Mouse (Mus musculus) forebrain, embryonic 16.5 days (tissue): Measurements from ENCODE around the gene Dyx1c1. TPM values are rescaled to one million over a fixed set of nuclear protein-coding genes. Genes with fewer than 3 reads are reported as not detected.

Source experiments
- ATAC-seq: fragments of 200-750 bp; cut with Nextera tagmentation; 2 replicates; pipeline ENCODE4 v1.8.0; 2017; ENCODE audit warnings: mild to moderate bottlenecking, moderate library complexity
- H3K27ac ChIP-seq: fragments of 300-500 bp; sonication (generic); 2 replicates; pipeline ENCODE4 v1.5.1; 2014; ENCODE audit warnings: low read length, control low read depth
- H3K27me3 ChIP-seq: fragments of 300-500 bp; sonication (generic); replicated peaks from 2 replicates; pipeline ENCODE4 v1.6.1; 2014; ENCODE audit warnings: low read length; ENCODE audit not compliant: control insufficient read depth, insufficient read depth
- H3K36me3 ChIP-seq: fragments of 300-500 bp; sonication (generic); 2 replicates; pipeline ENCODE4 v1.6.1; 2014; ENCODE audit not compliant: control insufficient read depth, insufficient read depth
- H3K4me1 ChIP-seq: fragments of 300-500 bp; sonication (generic); replicated peaks from 2 replicates; pipeline ENCODE4 v1.6.1; 2014; ENCODE audit warnings: low read length; ENCODE audit not compliant: control insufficient read depth, insufficient read depth
- H3K4me2 ChIP-seq: fragments of 300-500 bp; sonication (generic); 2 replicates; pipeline ENCODE4 v1.6.1; 2014; ENCODE audit warnings: mild to moderate bottlenecking, low read length, control low read depth
- H3K4me3 ChIP-seq: fragments of 300-500 bp; sonication (generic); replicated peaks from 2 replicates; pipeline ENCODE4 v1.5.1; 2014; ENCODE audit warnings: mild to moderate bottlenecking, low read length, control low read depth
- H3K9ac ChIP-seq: fragments of 300-500 bp; sonication (generic); replicated peaks from 2 replicates; pipeline ENCODE4 v1.6.1; 2014; ENCODE audit warnings: low read depth, low read length, control low read depth
- H3K9me3 ChIP-seq: fragments of 300-500 bp; sonication (generic); 2 replicates; pipeline ENCODE4 v1.6.1; 2016; ENCODE audit warnings: low read length; ENCODE audit not compliant: control insufficient read depth
- WGBS: fragments of 180-500 bp; shearing (Covaris S2); extraction: QIAGEN DNeasy Blood & Tissue Kit; methylation state at CpG from one replicate; pipeline ENCODE4 v1.1.7; 2014; 5-methylcytosine and 5-hydroxymethylcytosine counted together
- polyA plus RNA-seq: library from polyadenylated mRNA; unstranded; fragments of >200 nt; fragmentation: Nextera tagmentation; extraction: Ambion mirVana; gene quantifications from 2 replicates; pipeline ENCODE4 v1.2.1, GENCODE M21; 2015

Gene Dyx1c1
- polyA plus RNA-seq, 1 experiment from 2014 or later, result 1.8 TPM

DNA sequence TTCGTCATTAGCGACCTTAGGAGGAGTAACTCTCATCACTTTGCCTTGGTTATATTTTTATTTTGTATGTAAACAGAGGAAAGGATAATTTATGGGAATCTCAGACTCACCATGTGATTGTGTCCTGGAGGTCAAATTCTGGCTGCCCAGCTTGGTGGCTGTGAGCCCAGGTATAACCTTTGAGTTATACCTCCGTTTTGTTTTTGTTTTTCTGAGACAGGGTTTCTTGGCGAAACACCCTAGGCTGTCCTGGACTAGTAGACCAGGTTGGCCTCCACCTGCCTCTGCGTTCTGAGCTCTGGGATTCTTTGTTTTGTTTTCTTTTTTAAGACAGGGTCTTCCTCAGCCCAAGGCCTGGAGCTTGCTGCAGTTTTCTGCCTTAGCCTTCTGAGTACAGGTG is 30.1 kb downstream of the Dyx1c1 start:
- peaks cover 17% of the 10 kb centered on the region for H3K4me1 ChIP-seq
- no peaks in the 10 kb centered on the region for H3K9me3 ChIP-seq
- H3K9ac ChIP-seq, result no peak overlapping the region
- no peak overlapping the region for H3K4me3 ChIP-seq
- 89% methylated on average over 5 of the region's 5 CpGs for WGBS
- H3K27me3 ChIP-seq, result no peaks in the 10 kb centered on the region
- no peak for ATAC-seq
- no peak overlapping the region for H3K4me2 ChIP-seq
- no peak overlapping the region for H3K27ac ChIP-seq
- no peaks in the 10 kb centered on the region for H3K36me3 ChIP-seq

DNA sequence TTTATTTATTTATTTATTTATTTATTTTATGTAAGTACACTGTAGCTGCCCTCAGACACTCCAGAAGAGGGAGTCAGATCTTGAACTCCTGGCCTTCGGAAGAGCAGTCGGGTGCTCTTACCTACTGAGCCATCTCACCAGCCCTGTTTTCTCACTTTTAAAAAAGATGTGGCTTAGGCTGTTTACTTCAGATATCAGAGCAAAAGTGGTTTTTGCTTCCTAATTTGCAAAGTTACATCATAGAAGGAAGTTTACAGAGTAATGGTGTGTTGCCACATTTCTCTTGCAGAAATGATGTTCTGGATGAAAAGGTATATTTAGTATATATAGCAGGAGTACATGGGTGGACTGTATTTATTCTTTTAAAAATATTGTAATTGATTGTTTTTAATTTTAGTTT is 32.8 kb downstream of the Dyx1c1 start:
- ATAC-seq, result no peak

DNA sequence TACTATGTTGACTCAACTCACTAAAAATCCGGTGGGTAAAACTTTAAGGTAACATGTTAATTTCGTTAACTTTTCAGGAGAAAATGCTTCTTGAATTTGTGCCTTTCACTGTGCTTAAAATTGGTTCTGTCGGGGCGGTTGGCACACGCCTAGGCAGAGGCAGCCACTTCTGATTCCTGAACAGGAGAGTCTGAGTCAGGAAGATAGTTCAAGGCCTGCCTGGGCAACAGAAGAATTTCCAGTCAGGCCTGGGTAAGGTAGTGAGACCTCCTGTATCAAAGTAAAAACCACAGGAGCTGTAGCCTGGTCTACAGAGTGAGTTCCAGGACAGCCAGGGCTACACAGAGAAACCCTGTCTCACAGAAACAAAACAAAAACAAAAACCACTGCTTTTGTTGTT is 34.0 kb downstream of the Dyx1c1 start:
- no peak for ATAC-seq

More for the DNA sequence above, 32.8 kb downstream of the Dyx1c1 start:
- Histone ChIP-seq H3K4me2 (no peak overlapping the region), H3K9ac (no peak overlapping the region), H3K4me1 (peaks cover 5% of the 10 kb centered on the region), H3K36me3 (no peaks in the 10 kb centered on the region), H3K9me3 (no peaks in the 10 kb centered on the region), H3K4me3 (no peak overlapping the region), H3K27me3 (no peaks in the 10 kb centered on the region), H3K27ac (no peak overlapping the region)
- 89% methylated on average over 2 of the region's 2 CpGs for WGBS

DNA sequence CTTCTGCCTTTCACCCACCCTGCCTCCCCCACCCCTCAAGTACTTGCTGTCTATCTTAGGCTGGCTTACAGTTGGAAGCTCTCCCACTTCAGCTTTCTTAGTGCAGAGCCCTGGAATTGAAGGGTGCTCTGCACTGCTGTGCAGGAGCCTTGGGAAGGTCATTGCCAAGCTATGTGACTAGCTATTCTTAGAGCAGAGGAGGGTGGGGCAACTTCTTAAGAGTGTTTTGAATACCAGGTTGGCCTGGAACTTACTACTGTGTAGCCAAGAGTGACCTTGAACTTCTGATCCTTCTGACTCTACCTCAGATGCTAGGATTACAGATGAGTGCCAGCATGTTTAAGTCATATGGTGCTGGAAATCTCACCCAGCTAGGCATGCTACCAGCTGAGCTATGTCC is 37.6 kb downstream of the Dyx1c1 start:
- no peak overlapping the region for H3K4me2 ChIP-seq
- H3K9ac ChIP-seq, result no peak overlapping the region
- H3K27me3 ChIP-seq, result no peaks in the 10 kb centered on the region
- H3K9me3 ChIP-seq, result no peaks in the 10 kb centered on the region
- no peak for ATAC-seq
- no peaks in the 10 kb centered on the region for H3K36me3 ChIP-seq
- H3K4me1 ChIP-seq, result no peaks in the 10 kb centered on the region
- H3K27ac ChIP-seq, result no peak overlapping the region
- H3K4me3 ChIP-seq, result no peak overlapping the region

More for the DNA sequence above, 34.0 kb downstream of the Dyx1c1 start:
- H3K9ac ChIP-seq, result no peak overlapping the region
- H3K4me1 ChIP-seq, result peaks cover 2% of the 10 kb centered on the region
- no peak overlapping the region for H3K4me2 ChIP-seq
- no peaks in the 10 kb centered on the region for H3K27me3 ChIP-seq
- H3K36me3 ChIP-seq, result no peaks in the 10 kb centered on the region
- H3K9me3 ChIP-seq, result no peaks in the 10 kb centered on the region
- no peak overlapping the region for H3K4me3 ChIP-seq
- 89% methylated on average over 5 of the region's 5 CpGs for whole genome bisulfite sequencing
- no peak overlapping the region for H3K27ac ChIP-seq

DNA sequence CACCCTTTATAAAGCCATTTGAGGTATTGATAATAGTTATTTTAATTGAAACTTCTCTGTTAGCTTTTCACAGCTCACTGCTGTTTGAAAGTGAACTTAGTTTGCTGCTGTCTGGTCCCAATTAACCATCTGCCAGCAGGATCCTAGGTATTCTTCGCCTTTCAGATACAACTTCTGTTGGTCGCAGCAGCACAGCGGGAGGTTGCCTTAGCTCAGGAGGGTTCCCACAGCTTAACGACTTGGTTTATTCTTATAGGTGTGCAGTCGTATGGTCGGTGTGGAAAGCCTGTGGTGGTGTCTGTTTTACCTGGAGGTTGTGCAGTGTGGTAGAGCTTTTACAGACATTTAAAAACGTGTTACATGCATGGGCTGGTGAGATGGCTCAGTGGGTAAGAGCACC is 38.2 kb downstream of the Dyx1c1 start:
- H3K4me3 ChIP-seq, result no peak overlapping the region

DNA sequence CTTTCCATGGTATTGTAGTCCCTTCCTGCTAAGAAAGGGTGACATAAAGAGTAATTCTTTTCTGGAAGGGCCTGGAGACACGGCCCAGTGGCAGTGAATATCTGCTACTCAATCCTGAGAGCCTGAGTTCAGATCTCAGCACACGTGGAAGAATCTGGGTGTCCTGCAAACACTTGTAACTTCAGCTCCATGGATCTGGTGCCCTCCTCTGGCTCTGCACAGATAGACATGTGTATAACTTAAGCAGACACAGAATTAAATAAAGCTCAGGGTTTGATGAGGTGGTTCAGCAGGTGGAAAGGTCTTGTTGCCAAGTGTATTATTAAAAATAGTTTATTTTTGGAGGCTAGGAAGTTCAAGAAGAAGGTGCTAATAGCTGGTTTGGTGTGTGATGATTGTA is 41.9 kb downstream of the Dyx1c1 start:
- no peaks in the 10 kb centered on the region for H3K27me3 ChIP-seq
- no peaks in the 10 kb centered on the region for H3K4me1 ChIP-seq
- no peak overlapping the region for H3K9ac ChIP-seq
- H3K36me3 ChIP-seq, result peaks cover 2% of the 10 kb centered on the region; the same call in 1 of the 2 replicates
- H3K4me3 ChIP-seq, result no peak overlapping the region
- WGBS, result 68% methylated on average over 2 of the region's 2 CpGs
- ATAC-seq, result no peak
- no peak overlapping the region for H3K27ac ChIP-seq
- H3K9me3 ChIP-seq, result no peaks in the 10 kb centered on the region
- H3K4me2 ChIP-seq, result no peak overlapping the region

More for the DNA sequence above, 38.2 kb downstream of the Dyx1c1 start:
- Histone ChIP-seq H3K27ac (no peak overlapping the region), H3K9ac (no peak overlapping the region), H3K9me3 (no peaks in the 10 kb centered on the region), H3K36me3 (no peaks in the 10 kb centered on the region), H3K4me1 (no peaks in the 10 kb centered on the region), H3K27me3 (no peaks in the 10 kb centered on the region), H3K4me2 (no peak overlapping the region)
- ATAC-seq, result no peak
- 41% methylated on average over 7 of the region's 7 CpGs for WGBS

DNA sequence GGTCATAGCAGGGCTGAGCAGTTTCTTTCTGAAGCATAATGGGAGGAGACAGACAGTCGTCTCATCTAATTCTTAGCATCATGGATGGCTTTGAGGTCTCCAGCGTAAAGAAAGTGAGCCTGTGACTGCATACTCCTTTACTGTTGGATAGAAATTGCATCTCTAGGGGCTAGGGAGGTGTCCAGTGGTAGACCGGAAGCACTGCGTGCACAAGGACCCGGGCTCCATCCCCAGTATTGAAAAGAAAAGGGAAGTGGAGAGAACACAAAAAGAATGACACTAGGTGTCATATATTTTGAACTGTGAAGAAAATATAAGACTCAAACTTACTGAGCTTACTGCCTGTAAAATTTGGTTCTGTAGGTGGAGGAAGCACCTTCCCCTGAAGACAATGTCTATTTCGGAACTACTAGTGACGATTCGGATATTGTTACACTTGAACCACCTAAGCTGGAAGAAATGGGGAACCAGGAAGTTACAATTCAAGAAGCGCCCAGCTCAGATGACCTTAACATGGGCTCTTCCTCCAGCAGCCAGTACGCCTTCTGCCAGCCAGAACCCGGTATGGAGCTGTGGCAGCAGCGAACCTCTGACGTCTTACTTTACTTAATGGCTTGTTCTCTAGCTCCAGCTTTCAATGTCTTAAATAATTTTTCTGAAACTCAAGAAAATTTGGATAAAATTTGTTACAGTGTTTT is 42.9 kb downstream of the Dyx1c1 start:
- H3K4me1 ChIP-seq, result no peaks in the 10 kb centered on the region
- H3K27me3 ChIP-seq, result no peaks in the 10 kb centered on the region
- H3K27ac ChIP-seq, result no peak overlapping the region
- no peak overlapping the region for H3K4me3 ChIP-seq
- no peaks in the 10 kb centered on the region for H3K9me3 ChIP-seq
- H3K9ac ChIP-seq, result no peak overlapping the region
- peaks cover 10% of the 10 kb centered on the region for H3K36me3 ChIP-seq
- 90% methylated on average over 13 of the region's 13 CpGs for WGBS
- H3K4me2 ChIP-seq, result no peak overlapping the region
- no peak for ATAC-seq

DNA sequence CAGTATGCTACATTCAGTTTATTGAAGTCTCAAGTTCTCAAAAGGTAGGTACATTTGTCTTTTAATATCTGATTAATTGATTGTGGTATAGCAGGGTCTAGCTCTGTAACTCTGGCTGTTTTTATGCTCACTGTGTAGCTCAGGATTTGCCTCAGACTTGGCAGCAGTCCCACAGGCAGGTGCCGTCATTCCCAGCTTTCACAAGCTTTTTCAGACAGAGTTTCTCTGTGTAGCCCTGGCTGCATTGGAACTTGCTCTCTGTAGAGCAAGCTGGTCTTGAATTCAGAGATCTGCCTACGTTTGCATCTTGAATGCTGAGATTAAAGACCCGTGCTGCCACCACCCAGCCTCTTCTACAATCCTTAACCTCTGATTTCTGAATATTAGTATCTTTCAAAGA is 43.6 kb downstream of the Dyx1c1 start:
- no peak for ATAC-seq
- 58% methylated on average over 3 of the region's 3 CpGs for WGBS
- no peak overlapping the region for H3K4me2 ChIP-seq
- H3K27ac ChIP-seq, result no peak overlapping the region
- H3K27me3 ChIP-seq, result no peaks in the 10 kb centered on the region
- H3K36me3 ChIP-seq, result peaks cover 15% of the 10 kb centered on the region
- no peak overlapping the region for H3K9ac ChIP-seq
- H3K9me3 ChIP-seq, result no peaks in the 10 kb centered on the region
- H3K4me1 ChIP-seq, result no peaks in the 10 kb centered on the region
- no peak overlapping the region for H3K4me3 ChIP-seq

DNA sequence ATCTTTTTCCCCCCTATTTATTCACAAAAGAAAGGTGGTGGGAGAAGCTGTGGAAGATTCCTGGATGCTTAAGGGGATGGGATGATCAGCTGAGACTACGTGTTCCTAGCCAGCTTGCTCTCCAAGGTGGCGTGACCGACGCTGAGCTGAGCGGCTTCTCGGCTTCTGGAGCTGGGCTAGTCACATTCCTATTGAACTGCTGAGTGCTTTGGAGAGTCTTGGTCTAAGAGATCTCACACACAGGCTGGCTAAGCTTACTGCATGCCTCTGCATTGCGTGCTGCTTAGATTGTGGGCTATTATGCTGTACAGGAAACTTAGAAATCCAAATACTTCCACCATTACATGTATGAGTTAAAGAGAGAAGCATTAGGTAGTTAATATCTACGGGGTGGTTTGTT is 45.5 kb downstream of the Dyx1c1 start:
- no peak overlapping the region for H3K4me3 ChIP-seq

DNA sequence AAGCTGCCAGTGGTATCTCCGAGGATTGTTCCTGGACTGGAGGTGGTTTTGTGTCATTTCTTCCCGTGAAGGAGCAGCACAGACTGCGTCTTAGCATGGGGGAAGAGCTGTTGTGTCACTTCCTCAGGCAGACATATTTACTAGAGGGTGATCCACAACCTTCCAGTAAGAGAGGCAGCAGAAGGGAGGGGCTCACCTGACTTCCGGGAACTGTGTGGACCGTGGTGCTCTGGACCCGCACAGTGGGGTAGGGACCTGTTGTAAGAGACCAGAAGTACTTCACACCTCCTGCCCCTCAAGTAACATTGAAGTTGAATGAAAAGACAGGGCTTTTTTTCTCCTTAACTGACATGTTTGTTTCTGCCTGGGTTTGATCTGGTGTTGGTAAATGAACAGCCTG is 46.5 kb downstream of the Dyx1c1 start:
- Histone ChIP-seq H3K36me3 (peaks cover 19% of the 10 kb centered on the region), H3K9ac (no peak overlapping the region), H3K4me2 (no peak overlapping the region), H3K4me3 (no peak overlapping the region), H3K27ac (no peak overlapping the region), H3K4me1 (no peaks in the 10 kb centered on the region), H3K27me3 (no peaks in the 10 kb centered on the region), H3K9me3 (no peaks in the 10 kb centered on the region)
- no peak for ATAC-seq
- WGBS, result 91% methylated on average over 6 of the region's 6 CpGs

More for the DNA sequence above, 45.5 kb downstream of the Dyx1c1 start:
- H3K36me3 ChIP-seq, result peaks cover 19% of the 10 kb centered on the region
- 85% methylated on average over 8 of the region's 8 CpGs for WGBS
- H3K9ac ChIP-seq, result no peak overlapping the region
- H3K27me3 ChIP-seq, result no peaks in the 10 kb centered on the region
- no peak overlapping the region for H3K4me2 ChIP-seq
- no peak for ATAC-seq
- H3K9me3 ChIP-seq, result no peaks in the 10 kb centered on the region
- no peak overlapping the region for H3K27ac ChIP-seq
- no peaks in the 10 kb centered on the region for H3K4me1 ChIP-seq
